Mouse (Mus musculus) midbrain, embryonic 13.5 days (tissue): Measurements from ENCODE around the gene Hamp. TPM values are rescaled to one million over a fixed set of nuclear protein-coding genes. Genes with fewer than 3 reads are reported as not detected.
A peak's percentile ranks its signal among the peaks of the same experiment; 100 is the strongest.
"Not testable (repeated sequence)": the region's sequence is repeated elsewhere in the genome, so short reads cannot be mapped to it uniquely, and the experiment has no call there.

Source experiments
- ATAC-seq: fragments of 200-750 bp; cut with Nextera tagmentation; 2 replicates; pipeline ENCODE4 v1.8.0; 2017; ENCODE audit warnings: mild to moderate bottlenecking, moderate TSS enrichment, moderate library complexity
- H3K27ac ChIP-seq: fragments of 300-500 bp; sonication (generic); 2 replicates; pipeline ENCODE4 v1.5.1; 2015; ENCODE audit warnings: inconsistent platforms, mild to moderate bottlenecking, moderate library complexity
- H3K27me3 ChIP-seq: fragments of 300-500 bp; sonication (generic); 2 replicates; pipeline ENCODE4 v1.6.1; 2015; ENCODE audit warnings: mild to moderate bottlenecking, inconsistent platforms
- H3K36me3 ChIP-seq: fragments of 300-500 bp; sonication (generic); 2 replicates; pipeline ENCODE4 v1.6.1; 2015; ENCODE audit warnings: mild to moderate bottlenecking, inconsistent platforms
- H3K4me1 ChIP-seq: fragments of 300-500 bp; sonication (generic); replicated peaks from 2 replicates; pipeline ENCODE4 v1.6.1; 2015; ENCODE audit warnings: inconsistent platforms
- H3K4me2 ChIP-seq: fragments of 300-500 bp; sonication (generic); replicated peaks from 2 replicates; pipeline ENCODE4 v1.6.1; 2015; ENCODE audit warnings: moderate library complexity, mild to moderate bottlenecking, inconsistent platforms
- H3K4me3 ChIP-seq: fragments of 300-500 bp; sonication (generic); replicated peaks from 2 replicates; pipeline ENCODE4 v1.5.1; 2015; ENCODE audit warnings: mild to moderate bottlenecking, inconsistent platforms
- H3K9ac ChIP-seq: fragments of 300-500 bp; sonication (generic); replicated peaks from 2 replicates; pipeline ENCODE4 v1.6.1; 2015; ENCODE audit warnings: mild to moderate bottlenecking, inconsistent platforms
- H3K9me3 ChIP-seq: fragments of 300-500 bp; sonication (generic); 2 replicates; pipeline ENCODE4 v1.6.1; 2016; ENCODE audit warnings: mild to moderate bottlenecking, inconsistent platforms
- WGBS: fragments of 180-500 bp; shearing (Covaris S2); methylation state at CpG from one replicate; pipeline ENCODE4 v1.1.7; 2015; 5-methylcytosine and 5-hydroxymethylcytosine counted together
- polyA plus RNA-seq: library from polyadenylated mRNA; unstranded; fragments of >200 nt; fragmentation: Nextera tagmentation; extraction: Ambion mirVana; gene quantifications from 2 replicates; pipeline ENCODE4 v1.2.1, GENCODE M21; 2015

The Hamp gene
- polyA plus RNA-seq, 1 experiment from 2014 or later, result not detected

- H3K27me3 ChIP-seq, result no peaks in the 10 kb centered on the region
- peak overlapping the region; percentile 95 for H3K4me3 ChIP-seq
- H3K4me2 ChIP-seq, result peak overlapping the region; percentile 74
- H3K9ac ChIP-seq, result 0 out of 2 replicates have a peak overlapping the region, but pooled peaks have one; percentile 98
- peak overlapping the region; percentile 99; the same call in 1 of the 2 replicates for H3K27ac ChIP-seq
- peaks cover 47% of the 10 kb centered on the region for H3K36me3 ChIP-seq
- peaks cover 32% of the 10 kb centered on the region for H3K4me1 ChIP-seq
- WGBS, result 93% methylated on average over 12 of the region's 12 CpGs
- ATAC-seq, result no peak
- H3K9me3 ChIP-seq, result no peaks in the 10 kb centered on the region
These were observed 11.2 kb upstream of the Hamp start for GRCm38 (mm10) chr7:30954971-30955520.

- no peaks in the 10 kb centered on the region for H3K27me3 ChIP-seq
- H3K4me3 ChIP-seq, result no peak overlapping the region
- 89% methylated on average over 3 of the region's 3 CpGs for WGBS
- no peak overlapping the region for H3K9ac ChIP-seq
- H3K4me1 ChIP-seq, result peaks cover 25% of the 10 kb centered on the region
- H3K4me2 ChIP-seq, result no peak overlapping the region
- ATAC-seq, result no peak
- no peaks in the 10 kb centered on the region for H3K9me3 ChIP-seq
- no peak overlapping the region for H3K27ac ChIP-seq
- peaks cover 55% of the 10 kb centered on the region for H3K36me3 ChIP-seq
These were observed 10.2 kb upstream of the Hamp start for GRCm38 (mm10) chr7:30954036-30954435.

GRCm38 (mm10) chr7:30953459-30953858 lies 9.6 kb upstream of the Hamp start:
- no peaks in the 10 kb centered on the region for H3K27me3 ChIP-seq
- WGBS, result 95% methylated on average over 6 of the region's 6 CpGs
- no peak overlapping the region for H3K27ac ChIP-seq
- no peak overlapping the region for H3K9ac ChIP-seq
- ATAC-seq, result no peak
- no peak overlapping the region for H3K4me2 ChIP-seq
- peaks cover 19% of the 10 kb centered on the region for H3K4me1 ChIP-seq
- peaks cover 59% of the 10 kb centered on the region for H3K36me3 ChIP-seq
- H3K4me3 ChIP-seq, result no peak overlapping the region
- H3K9me3 ChIP-seq, result no peaks in the 10 kb centered on the region

- Histone ChIP-seq H3K4me2 (no peak overlapping the region), H3K27ac (no peak overlapping the region), H3K9ac (no peak overlapping the region), H3K4me3 (no peak overlapping the region), H3K27me3 (no peaks in the 10 kb centered on the region), H3K4me1 (peaks cover 11% of the 10 kb centered on the region), H3K36me3 (peaks cover 59% of the 10 kb centered on the region), H3K9me3 (no peaks in the 10 kb centered on the region)
- 95% methylated on average over 16 of the region's 16 CpGs for WGBS
- no peak for ATAC-seq
These were observed 8.8 kb upstream of the Hamp start for GRCm38 (mm10) chr7:30952441-30953265.

GRCm38 (mm10) chr7:30949902-30950301 lies 6.1 kb upstream of the Hamp start:
- not testable (repeated sequence) for H3K4me1 ChIP-seq, H3K27ac ChIP-seq, H3K9me3 ChIP-seq, H3K4me2 ChIP-seq, H3K4me3 ChIP-seq, H3K27me3 ChIP-seq, H3K9ac ChIP-seq, ATAC-seq
- H3K36me3 ChIP-seq, result peaks cover 72% of the 10 kb centered on the region
- 93% methylated on average over 3 of the region's 3 CpGs for WGBS

GRCm38 (mm10) chr7:30945876-30946275 lies 2.0 kb upstream of the Hamp start:
- Histone ChIP-seq H3K36me3 (peaks cover 36% of the 10 kb centered on the region), H3K4me2 (no peak overlapping the region), H3K27me3 (no peaks in the 10 kb centered on the region), H3K4me3 (no peak overlapping the region), H3K9me3 (no peaks in the 10 kb centered on the region), H3K27ac (no peak overlapping the region), H3K4me1 (no peaks in the 10 kb centered on the region), H3K9ac (no peak overlapping the region)
- 97% methylated on average over 7 of the region's 7 CpGs for WGBS
- no peak for ATAC-seq

GRCm38 (mm10) chr7:30945466-30945865 lies 1.6 kb upstream of the Hamp start:
- 0 out of 2 replicates have a peak, but pooled peaks have one; percentile 30 for ATAC-seq
- not testable (repeated sequence) for H3K27me3 ChIP-seq

GRCm38 (mm10) chr7:30944706-30945105 lies 874 bp upstream of the Hamp start:
- WGBS, result 68% methylated on average over 2 of the region's 2 CpGs
- ATAC-seq, H3K4me2 ChIP-seq: not testable (repeated sequence)

More at GRCm38 (mm10) chr7:30945466-30945865, 1.6 kb upstream of the Hamp start:
- H3K36me3 ChIP-seq, result peaks cover 32% of the 10 kb centered on the region
- WGBS, result 88% methylated on average over 7 of the region's 7 CpGs
- H3K9me3 ChIP-seq, H3K4me3 ChIP-seq, H3K9ac ChIP-seq, H3K4me2 ChIP-seq, H3K27ac ChIP-seq, H3K4me1 ChIP-seq: not testable (repeated sequence)

GRCm38 (mm10) chr7:30942365-30942764 lies 1.5 kb downstream of the Hamp start:
- not testable (repeated sequence) for ATAC-seq, H3K9me3 ChIP-seq, H3K4me2 ChIP-seq, H3K27me3 ChIP-seq, H3K4me3 ChIP-seq, H3K9ac ChIP-seq, H3K27ac ChIP-seq, H3K4me1 ChIP-seq
- H3K36me3 ChIP-seq, result peaks cover 14% of the 10 kb centered on the region
- WGBS, result 66% methylated on average over 3 of the region's 3 CpGs

More at GRCm38 (mm10) chr7:30944706-30945105, 874 bp upstream of the Hamp start:
- not testable (repeated sequence) for H3K27me3 ChIP-seq, H3K9me3 ChIP-seq, H3K4me1 ChIP-seq, H3K27ac ChIP-seq, H3K9ac ChIP-seq, H3K4me3 ChIP-seq
- H3K36me3 ChIP-seq, result peaks cover 25% of the 10 kb centered on the region

GRCm38 (mm10) chr7:30940070-30940469 lies 3.8 kb downstream of the Hamp start:
- H3K9ac ChIP-seq, H3K36me3 ChIP-seq, H3K4me2 ChIP-seq, ATAC-seq, H3K4me3 ChIP-seq, H3K9me3 ChIP-seq, H3K27ac ChIP-seq, H3K27me3 ChIP-seq, H3K4me1 ChIP-seq: not testable (repeated sequence)
- 74% methylated on average over 1 of the region's 1 CpGs for WGBS

- not testable (repeated sequence) for H3K9me3 ChIP-seq, H3K9ac ChIP-seq, H3K27ac ChIP-seq, H3K4me3 ChIP-seq, H3K36me3 ChIP-seq, ATAC-seq, H3K4me2 ChIP-seq, H3K27me3 ChIP-seq, H3K4me1 ChIP-seq
- WGBS, result 80% methylated on average over 6 of the region's 6 CpGs
These were observed 8.3 kb downstream of the Hamp start for GRCm38 (mm10) chr7:30935422-30936099.

- H3K9ac ChIP-seq, H3K27ac ChIP-seq, H3K9me3 ChIP-seq, H3K27me3 ChIP-seq, H3K4me1 ChIP-seq, H3K4me3 ChIP-seq, H3K4me2 ChIP-seq, ATAC-seq, H3K36me3 ChIP-seq: not testable (repeated sequence)
- 79% methylated on average over 2 of the region's 2 CpGs for WGBS
These were observed 19.3 kb downstream of the Hamp start, which contains the start of gene Hamp2 for GRCm38 (mm10) chr7:30924581-30924980. Gene Hamp2, minus strand, starts transcription at chr7:30924681.
